Mouse (Mus musculus): Measurements from ENCODE around the gene Pidd1.
A peak's percentile ranks its signal among the peaks of the same experiment; 100 is the strongest.

Gene Pidd1

DNA sequence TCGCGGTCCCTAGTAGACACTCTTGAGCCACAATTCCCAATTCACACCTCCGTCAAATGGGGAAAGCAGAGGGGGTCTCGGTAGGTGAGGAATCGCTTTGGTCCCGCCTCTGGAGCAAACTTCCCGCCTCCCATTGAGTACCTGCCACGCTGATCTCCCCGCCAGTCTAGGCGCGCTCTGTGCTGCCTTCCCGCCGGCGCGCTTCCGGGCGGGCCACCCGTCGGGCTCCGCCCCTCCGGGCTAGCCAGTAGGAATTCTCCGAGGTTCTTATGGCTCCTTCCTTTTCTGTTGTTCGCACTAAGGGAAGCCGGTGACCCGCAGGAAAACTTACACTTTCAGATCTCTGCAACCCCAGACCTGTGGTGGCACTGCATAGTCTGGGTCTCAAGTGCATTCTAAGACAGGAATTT, at the start of gene Pidd1:
Pidd1 (minus strand) TSS at position 198 of the 410 bp plus-strand sequence.
- DNase-seq (ENCODE audit: low read depth): peak; percentile 64

DNA sequence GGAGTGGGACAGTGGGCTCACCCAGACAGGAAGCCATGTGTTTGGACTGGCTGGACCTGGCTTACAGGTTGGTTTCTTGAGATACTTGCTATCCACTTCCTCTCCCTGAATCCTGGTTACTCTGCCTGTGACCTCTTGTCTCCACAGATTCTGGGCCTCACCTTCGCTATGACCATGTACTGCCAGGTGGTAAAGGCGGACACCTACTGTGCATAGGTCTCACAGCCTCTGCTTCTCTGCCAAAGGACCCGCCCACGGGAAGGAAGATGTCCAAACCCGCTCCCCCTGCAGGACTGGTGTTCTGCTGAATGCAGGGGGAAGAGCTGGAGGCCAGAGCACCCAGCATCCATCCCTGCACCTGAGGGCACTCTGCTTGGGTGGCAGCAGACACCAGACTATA, 48.9 kb upstream of the Pidd1 start:
- no peak for DNase-seq (ENCODE audit: low read depth)

DNA sequence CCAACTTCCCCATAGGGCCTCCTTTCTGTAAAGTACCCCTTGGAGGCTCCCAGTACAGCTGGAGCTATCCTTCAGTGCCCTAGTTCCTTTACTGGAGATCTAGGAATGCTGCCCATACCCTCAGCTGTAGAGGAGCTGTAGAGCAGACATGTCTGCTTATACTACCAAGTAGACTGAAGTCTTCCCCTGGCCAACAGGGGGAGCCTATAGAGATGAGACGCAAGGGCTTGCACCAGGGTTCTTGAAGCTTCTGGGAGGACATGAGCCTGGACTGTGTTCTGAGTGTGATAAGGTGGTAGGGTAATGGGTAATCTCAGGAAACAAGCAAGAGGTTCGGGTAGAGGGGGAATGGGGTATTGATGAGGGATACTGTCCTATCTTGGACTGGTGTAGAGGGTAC, 47.3 kb upstream of the Pidd1 start:
- no peak for DNase-seq (ENCODE audit: low read depth)

- DNase-seq (ENCODE audit: low read depth): no peak
Measured at GRCm38 (mm10) chr7:141487141-141487540, 43.3 kb upstream of the Pidd1 start.

GRCm38 (mm10) chr7:141486239-141486638, 42.4 kb upstream of the Pidd1 start:
- no peak for DNase-seq (ENCODE audit: low read depth)

DNA sequence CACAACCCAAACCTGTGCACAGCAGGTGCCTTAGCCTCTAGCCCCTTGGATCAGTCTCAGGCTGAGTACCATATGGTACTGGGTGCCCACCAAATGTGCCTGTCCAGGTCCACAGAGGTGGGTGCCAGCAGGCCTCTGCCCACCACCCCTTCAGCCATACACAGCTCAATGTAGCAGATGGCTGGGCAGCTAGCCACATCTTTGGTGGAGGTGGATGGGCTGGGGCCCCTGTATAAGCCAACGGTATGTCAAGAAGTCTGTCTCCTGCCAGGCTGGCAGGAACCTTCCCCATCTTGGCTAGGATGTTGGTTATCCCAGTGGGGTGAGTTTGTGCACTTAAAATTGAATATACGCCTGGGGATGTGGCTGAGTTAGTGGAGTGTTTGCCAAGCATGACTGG, 41.8 kb upstream of the Pidd1 start:
- no peak for DNase-seq (ENCODE audit: low read depth)

DNA sequence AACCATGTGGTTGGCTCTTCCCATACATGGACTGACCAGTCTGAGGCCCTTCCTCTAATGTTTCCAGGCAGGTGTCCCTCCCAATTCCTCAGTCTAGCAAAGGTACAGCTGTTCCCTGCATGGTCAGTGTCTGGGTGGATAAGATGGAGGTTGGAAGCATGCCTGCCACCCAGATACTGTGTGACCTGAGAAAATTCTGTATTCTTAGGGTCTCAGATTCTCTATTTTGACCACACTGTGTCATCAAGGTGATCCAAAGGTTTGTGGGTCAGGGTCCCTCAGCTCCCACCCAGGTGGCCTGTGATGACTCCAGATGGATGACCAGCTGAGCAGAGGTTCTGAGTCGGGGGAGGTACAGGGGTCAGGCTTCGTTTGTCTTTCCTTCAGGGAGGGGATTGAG, 41.4 kb upstream of the Pidd1 start:
- no peak for DNase-seq (ENCODE audit: low read depth)

GRCm38 (mm10) chr7:141484186-141485120, 40.6 kb upstream of the Pidd1 start:
- DNase-seq (ENCODE audit: low read depth): no peak

- DNase-seq (ENCODE audit: low read depth): no peak
Measured at GRCm38 (mm10) chr7:141483114-141483653, 39.4 kb upstream of the Pidd1 start.

GRCm38 (mm10) chr7:141482531-141483024, 38.8 kb upstream of the Pidd1 start:
- no peak for DNase-seq (ENCODE audit: low read depth)

- no peak for DNase-seq (ENCODE audit: low read depth)
Measured at GRCm38 (mm10) chr7:141481498-141482401, 37.9 kb upstream of the Pidd1 start.

- DNase-seq (ENCODE audit: low read depth): peak; percentile 76
Measured at GRCm38 (mm10) chr7:141480842-141481497, 37.1 kb upstream of the Pidd1 start.

DNA sequence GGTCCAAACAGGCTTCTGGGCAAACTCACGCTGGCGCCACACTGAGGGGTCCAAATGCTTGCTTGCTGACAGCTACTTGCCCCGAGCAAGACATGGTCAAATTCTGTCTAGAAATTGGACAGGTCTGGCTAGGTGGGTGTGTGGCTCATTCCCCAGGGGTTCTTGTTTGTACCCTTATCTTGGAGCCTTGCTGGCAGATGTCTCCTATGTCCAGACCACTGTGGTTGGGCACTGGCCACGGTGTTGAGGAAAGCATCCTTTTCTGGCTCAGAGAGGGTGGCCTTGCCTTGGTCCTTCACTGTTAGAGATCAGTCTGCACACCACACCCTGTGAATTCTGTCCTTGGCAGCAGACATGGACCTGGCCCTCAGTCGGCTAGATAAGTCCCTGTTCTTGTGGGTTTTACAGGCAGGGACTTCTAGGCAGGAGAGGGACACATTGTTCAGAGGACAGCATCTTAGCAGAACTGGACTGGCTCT, 34.5 kb upstream of the Pidd1 start:
- DNase-seq (ENCODE audit: low read depth): no peak

DNA sequence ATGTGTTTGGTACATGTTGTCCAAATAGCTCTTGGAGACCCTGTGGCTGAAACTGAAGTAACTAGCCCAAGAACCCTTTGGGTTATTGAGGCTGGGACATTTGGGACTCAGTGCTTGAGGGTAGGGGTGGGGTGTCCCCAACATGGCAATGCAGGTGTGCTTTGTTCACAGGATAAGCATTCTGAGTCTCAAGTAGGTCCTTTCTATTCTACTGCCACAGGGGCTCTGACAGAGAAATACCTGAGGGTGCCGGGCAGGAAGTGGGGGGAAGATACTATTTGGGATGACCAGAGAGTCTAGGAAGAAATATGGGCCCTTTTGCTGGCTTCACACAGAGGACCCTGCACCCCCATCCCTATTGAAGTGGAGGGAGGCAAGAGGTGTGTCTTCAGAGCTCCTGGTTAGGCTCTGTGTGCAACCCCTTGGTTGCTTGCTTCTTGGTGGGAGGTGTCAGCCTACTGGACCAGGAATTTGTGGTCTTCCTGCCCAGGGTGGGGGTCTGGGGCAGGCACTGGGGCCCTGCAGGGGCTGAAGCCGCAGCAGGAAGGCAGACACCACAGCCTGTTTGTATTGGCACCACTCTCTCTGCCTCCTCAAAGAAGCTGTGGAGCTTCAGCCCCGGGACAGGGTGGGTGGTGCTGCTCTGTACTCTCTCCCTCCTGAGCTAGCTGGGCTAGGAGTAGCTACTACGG, 33.9 kb upstream of the Pidd1 start:
- DNase-seq (ENCODE audit: low read depth): no peak

DNA sequence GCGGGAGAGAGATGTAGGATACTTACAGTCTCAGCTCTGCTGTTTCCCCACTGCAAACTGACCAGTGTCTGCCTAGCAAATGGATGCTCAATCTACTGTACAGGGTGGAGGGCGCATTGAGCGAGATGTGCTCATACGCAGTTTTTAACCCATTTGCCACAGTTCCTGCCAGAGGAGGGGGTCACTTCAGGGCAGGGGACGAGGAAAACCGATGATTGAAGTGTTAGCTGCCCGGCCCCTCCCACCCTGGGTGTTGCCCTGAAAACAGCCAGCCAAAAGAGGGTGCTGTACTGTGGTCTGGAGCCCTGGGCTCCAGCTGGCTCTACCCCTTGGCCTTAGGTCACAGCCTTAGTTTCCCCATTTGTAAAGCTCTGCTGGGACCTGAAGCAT, 33.2 kb upstream of the Pidd1 start:
- DNase-seq (ENCODE audit: low read depth): no peak

GRCm38 (mm10) chr7:141476226-141476980, 32.6 kb upstream of the Pidd1 start:
- no peak for DNase-seq (ENCODE audit: low read depth)

- DNase-seq (ENCODE audit: low read depth): no peak
Measured at GRCm38 (mm10) chr7:141475805-141476158, 32.0 kb upstream of the Pidd1 start.

DNA sequence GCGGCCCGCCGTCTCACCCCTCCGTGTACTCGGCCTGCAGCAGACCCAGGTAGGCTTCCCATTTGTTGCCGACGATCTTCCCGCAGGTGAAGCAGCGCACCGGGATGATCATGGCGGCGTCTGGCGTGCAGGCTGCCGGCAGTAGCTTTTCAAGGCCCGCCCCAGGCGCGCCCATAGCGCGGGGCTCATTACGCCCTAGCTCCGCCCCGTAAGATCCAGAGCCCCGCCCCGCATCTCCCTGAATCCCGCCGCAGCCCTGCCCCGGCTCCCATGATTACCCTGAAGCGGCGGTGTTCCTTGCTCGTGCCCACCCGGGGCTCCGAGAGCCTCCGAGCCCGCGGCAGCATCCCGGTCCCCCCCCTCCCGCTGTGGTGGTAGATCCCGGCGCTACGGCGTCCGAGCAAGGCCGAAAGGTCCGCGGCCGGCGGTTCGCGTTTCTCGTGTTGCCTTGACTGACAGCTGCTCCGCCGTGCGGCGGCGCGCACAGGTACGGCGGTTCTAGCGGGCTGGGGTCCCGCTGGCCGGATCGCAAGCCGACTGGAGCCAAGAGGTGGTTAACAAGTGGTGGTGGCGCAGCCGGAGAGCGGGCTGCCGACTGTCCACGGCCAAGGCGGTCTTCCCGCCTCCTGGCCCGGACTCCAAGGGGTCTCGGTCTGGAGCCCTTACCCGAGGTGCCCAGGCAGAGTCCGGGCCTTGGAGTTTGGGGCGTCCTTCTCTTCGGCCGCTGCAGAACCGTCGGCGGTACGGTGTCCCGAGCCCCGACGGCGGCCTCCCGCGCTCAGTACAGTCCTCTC, 31.4 kb upstream of the Pidd1 start, which contains the start of the genes Polr2l and Tspan4:
Polr2l (minus strand) TSS at position 122 of the 794 bp plus-strand sequence.
Tspan4 (plus strand) TSS at position 230 of the 794 bp plus-strand sequence.
- peak; percentile 68 for DNase-seq (ENCODE audit: low read depth)

DNA sequence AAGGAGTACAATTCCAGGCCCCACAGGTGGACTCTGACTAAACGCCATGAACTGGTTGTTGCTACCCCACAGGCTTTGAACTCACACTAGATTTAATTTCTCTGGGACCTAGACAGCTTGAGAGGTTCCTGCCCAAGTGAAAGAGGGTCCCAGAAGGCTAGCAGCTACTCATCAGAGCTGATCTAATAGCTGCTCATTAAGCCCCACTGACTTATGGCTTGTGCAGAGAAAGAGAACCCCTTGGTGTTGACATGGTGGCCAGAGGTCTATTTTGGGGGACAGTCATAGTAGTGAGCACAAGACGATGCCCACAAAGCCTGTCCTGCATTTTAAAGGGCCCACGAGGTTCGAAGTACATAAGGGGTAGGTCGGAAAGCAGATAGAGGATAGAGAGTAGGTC, 30.3 kb upstream of the Pidd1 start:
- no peak for DNase-seq (ENCODE audit: low read depth)
